Mouse (Mus musculus): ENCODE data around the gene N4bp2l1.

Gene N4bp2l1

GRCm38 (mm10) chr5:150564426-150564825, 32.6 kb downstream of the N4bp2l1 start:
- no peak for DNase-seq (ENCODE audit: low spot score)

DNA sequence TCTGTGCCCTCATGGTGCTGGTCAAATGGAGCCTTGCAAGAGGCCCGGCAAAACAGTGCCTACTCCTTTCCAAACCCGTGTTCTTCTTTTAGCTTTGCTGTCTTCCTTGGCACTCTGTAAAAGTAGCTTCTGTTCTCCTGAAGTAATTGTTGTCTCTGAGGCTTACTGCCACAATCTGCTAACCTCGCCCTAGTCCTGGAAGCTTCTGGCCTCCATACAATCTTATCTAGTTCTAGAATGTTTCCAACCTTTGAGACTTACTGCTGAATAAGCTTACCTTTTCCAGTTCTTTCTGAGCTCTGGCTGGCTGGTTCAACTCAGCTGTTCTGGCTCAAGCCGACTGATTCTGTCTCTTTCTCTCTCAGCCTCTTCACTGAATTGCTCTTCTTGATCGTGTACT, 35.2 kb downstream of the N4bp2l1 start:
- no peak for DNase-seq (ENCODE audit: low spot score)

GRCm38 (mm10) chr5:150561376-150561775, 35.6 kb downstream of the N4bp2l1 start:
- DNase-seq (ENCODE audit: low spot score) = no peak

DNA sequence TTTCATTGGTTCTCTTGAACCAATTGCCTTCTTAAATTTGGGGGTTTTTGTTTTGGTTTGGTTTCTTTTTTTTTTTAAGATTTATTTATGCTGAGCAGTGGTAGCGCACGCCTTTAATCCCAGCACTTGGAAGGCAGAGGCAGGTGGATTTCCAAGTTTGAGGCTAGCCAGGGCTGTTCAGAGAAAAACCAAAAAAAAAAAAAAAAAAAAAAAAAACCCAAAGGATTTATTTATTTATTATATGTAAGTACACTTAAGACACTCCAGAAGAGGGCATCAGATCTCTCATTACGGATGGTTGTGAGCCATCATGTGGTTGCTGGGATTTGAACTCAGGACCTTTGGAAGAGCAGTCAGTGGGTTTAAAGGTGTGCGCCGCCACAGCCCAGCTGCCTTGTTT, 36.1 kb downstream of the N4bp2l1 start:
- DNase-seq (ENCODE audit: low spot score) = no peak

DNA sequence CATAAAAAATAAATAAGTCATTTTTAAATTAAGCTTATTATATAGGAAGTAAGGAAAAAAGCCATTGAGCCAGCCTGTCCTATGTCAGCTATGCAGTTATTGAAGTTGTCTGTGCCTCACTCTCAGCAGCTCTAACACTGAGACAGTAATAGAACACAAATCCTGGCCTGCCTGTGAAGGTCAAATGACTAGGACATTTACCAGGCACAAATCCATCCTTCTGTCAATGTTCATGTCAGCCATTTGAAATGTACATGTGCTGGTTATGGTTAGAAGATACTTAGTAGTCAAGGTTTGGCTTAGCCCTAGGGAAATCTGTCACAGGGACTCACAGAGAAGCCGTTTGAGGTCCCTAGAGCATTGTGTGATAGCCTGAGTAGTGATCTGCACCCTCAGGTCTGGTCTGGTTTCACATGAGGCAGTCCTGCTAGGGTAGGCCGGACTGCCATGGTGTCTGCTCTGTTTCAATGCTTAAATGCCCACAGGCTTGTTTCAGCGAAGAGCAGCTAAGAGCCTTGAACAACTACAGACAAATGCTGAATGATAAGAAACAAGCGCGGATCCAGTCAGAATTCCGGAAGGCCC, 37.4 kb downstream of the N4bp2l1 start:
- no peak for DNase-seq (ENCODE audit: low spot score)

- no peak for DNase-seq (ENCODE audit: low spot score)
These were observed 45.4 kb downstream of the N4bp2l1 start for GRCm38 (mm10) chr5:150551637-150552036.

GRCm38 (mm10) chr5:150543184-150543583, 53.8 kb downstream of the N4bp2l1 start:
- DNase-seq (ENCODE audit: low spot score) = no peak

- no peak for DNase-seq (ENCODE audit: low spot score)
These were observed 55.7 kb downstream of the N4bp2l1 start for GRCm38 (mm10) chr5:150541302-150541701.

GRCm38 (mm10) chr5:150525239-150525638, 71.7 kb downstream of the N4bp2l1 start:
- no peak for DNase-seq (ENCODE audit: low spot score)

- no peak for DNase-seq (ENCODE audit: low spot score)
These were observed 74.1 kb downstream of the N4bp2l1 start for GRCm38 (mm10) chr5:150522867-150523234.

- peak; percentile 89 for DNase-seq (ENCODE audit: low spot score)
These were observed 74.8 kb downstream of the N4bp2l1 start, which contains the start of gene Brca2 for GRCm38 (mm10) chr5:150521937-150522866. Brca2 (plus strand) TSS chr5:150522630.

Measured in adipocyte (in vitro differentiated cells).